Mouse (Mus musculus): ENCODE measurements around the gene Sptbn4. TPM values are rescaled to one million over a fixed set of nuclear protein-coding genes. Genes with fewer than 3 reads are reported as not detected.

Sptbn4 gene
- polyA plus RNA-seq, 1 experiment from 2014 or later: 1.00 TPM

- Histone ChIP-seq H3K9ac (replicated peaks; ENCODE audit: low read depth, low read length) (no peak overlapping the region), H3K4me2 (replicated peaks; ENCODE audit: low read depth, low read length) (no peak overlapping the region), H3K4me1 (ENCODE audit: control insufficient read depth, insufficient read depth, low read length) (peaks cover 3% of the 10 kb centered on the region), H3K9me3 (ENCODE audit: control insufficient read depth, low read depth, low read length) (no peaks in the 10 kb centered on the region), H3K4me3 (ENCODE audit: low read depth, low read length) (no peak overlapping the region), H3K27ac (ENCODE audit: low read length) (no peak overlapping the region), H3K36me3 (ENCODE audit: control insufficient read depth, insufficient read depth, low read length) (no peaks in the 10 kb centered on the region), H3K27me3 (ENCODE audit: control insufficient read depth, insufficient read depth, low read length) (no peaks in the 10 kb centered on the region)
- ATAC-seq (ENCODE audit: insufficient number of reproducible peaks, insufficient read depth, low FRiP score, low read depth): no peak
- WGBS: 60% methylated on average over 4 of the region's 4 CpGs
Observed at GRCm38 (mm10) chr7:27381560-27381959, 65.9 kb downstream of the Sptbn4 start.

GRCm38 (mm10) chr7:27381009-27381408 lies 66.5 kb downstream of the Sptbn4 start:
- no peak overlapping the region for H3K27ac ChIP-seq (ENCODE audit: low read length)
- 31% methylated on average over 1 of the region's 1 CpGs for WGBS
- no peak for ATAC-seq (ENCODE audit: insufficient number of reproducible peaks, insufficient read depth, low FRiP score, low read depth)
- no peak overlapping the region for H3K4me3 ChIP-seq (ENCODE audit: low read depth, low read length)
- peaks cover 3% of the 10 kb centered on the region for H3K4me1 ChIP-seq (ENCODE audit: control insufficient read depth, insufficient read depth, low read length)
- no peak overlapping the region for H3K4me2 ChIP-seq (replicated peaks; ENCODE audit: low read depth, low read length)
- H3K27me3 ChIP-seq (ENCODE audit: control insufficient read depth, insufficient read depth, low read length): no peaks in the 10 kb centered on the region
- no peak overlapping the region for H3K9ac ChIP-seq (replicated peaks; ENCODE audit: low read depth, low read length)
- no peaks in the 10 kb centered on the region for H3K9me3 ChIP-seq (ENCODE audit: control insufficient read depth, low read depth, low read length)
- H3K36me3 ChIP-seq (ENCODE audit: control insufficient read depth, insufficient read depth, low read length): no peaks in the 10 kb centered on the region

- no peak overlapping the region for H3K27ac ChIP-seq (ENCODE audit: low read length)
- H3K4me3 ChIP-seq (ENCODE audit: low read depth, low read length): no peak overlapping the region
- H3K9ac ChIP-seq (replicated peaks; ENCODE audit: low read depth, low read length): no peak overlapping the region
- H3K4me1 ChIP-seq (ENCODE audit: control insufficient read depth, insufficient read depth, low read length): peaks cover 3% of the 10 kb centered on the region
- no peak overlapping the region for H3K4me2 ChIP-seq (replicated peaks; ENCODE audit: low read depth, low read length)
- ATAC-seq (ENCODE audit: insufficient number of reproducible peaks, insufficient read depth, low FRiP score, low read depth): no peak
- peaks cover 6% of the 10 kb centered on the region; the same call in 1 of the 2 replicates for H3K27me3 ChIP-seq (ENCODE audit: control insufficient read depth, insufficient read depth, low read length)
- 89% methylated on average over 6 of the region's 6 CpGs for WGBS
- H3K9me3 ChIP-seq (ENCODE audit: control insufficient read depth, low read depth, low read length): no peaks in the 10 kb centered on the region
- no peaks in the 10 kb centered on the region for H3K36me3 ChIP-seq (ENCODE audit: control insufficient read depth, insufficient read depth, low read length)
Observed at GRCm38 (mm10) chr7:27379836-27380235, 67.7 kb downstream of the Sptbn4 start.

- Histone ChIP-seq H3K36me3 (ENCODE audit: control insufficient read depth, insufficient read depth, low read length) (no peaks in the 10 kb centered on the region), H3K4me3 (ENCODE audit: low read depth, low read length) (no peak overlapping the region), H3K27me3 (ENCODE audit: control insufficient read depth, insufficient read depth, low read length) (peaks cover 13% of the 10 kb centered on the region; the same call in 1 of the 2 replicates), H3K27ac (ENCODE audit: low read length) (no peak overlapping the region), H3K4me1 (ENCODE audit: control insufficient read depth, insufficient read depth, low read length) (no peaks in the 10 kb centered on the region), H3K4me2 (replicated peaks; ENCODE audit: low read depth, low read length) (no peak overlapping the region), H3K9ac (replicated peaks; ENCODE audit: low read depth, low read length) (no peak overlapping the region), H3K9me3 (ENCODE audit: control insufficient read depth, low read depth, low read length) (no peaks in the 10 kb centered on the region)
- 25% methylated on average over 4 of the region's 4 CpGs for WGBS
- ATAC-seq (ENCODE audit: insufficient number of reproducible peaks, insufficient read depth, low FRiP score, low read depth): peak; percentile 88
Observed at GRCm38 (mm10) chr7:27378431-27378830, 69.1 kb downstream of the Sptbn4 start.

- no peak overlapping the region for H3K27ac ChIP-seq (ENCODE audit: low read length)
- H3K4me2 ChIP-seq (replicated peaks; ENCODE audit: low read depth, low read length): peak overlapping the region; percentile 10; the same call in 1 of the 2 replicates
- WGBS: under 1% methylated on average over 22 of the region's 22 CpGs
- H3K4me1 ChIP-seq (ENCODE audit: control insufficient read depth, insufficient read depth, low read length): no peaks in the 10 kb centered on the region
- ATAC-seq (ENCODE audit: insufficient number of reproducible peaks, insufficient read depth, low FRiP score, low read depth): no peak
- no peak overlapping the region for H3K4me3 ChIP-seq (ENCODE audit: low read depth, low read length)
- H3K9me3 ChIP-seq (ENCODE audit: control insufficient read depth, low read depth, low read length): no peaks in the 10 kb centered on the region
- no peak overlapping the region for H3K9ac ChIP-seq (replicated peaks; ENCODE audit: low read depth, low read length)
- no peaks in the 10 kb centered on the region for H3K36me3 ChIP-seq (ENCODE audit: control insufficient read depth, insufficient read depth, low read length)
- H3K27me3 ChIP-seq (ENCODE audit: control insufficient read depth, insufficient read depth, low read length): peaks cover 37% of the 10 kb centered on the region
Observed at GRCm38 (mm10) chr7:27375274-27375673, 72.2 kb downstream of the Sptbn4 start.

GRCm38 (mm10) chr7:27371715-27372462 lies 75.6 kb downstream of the Sptbn4 start:
- peaks cover 5% of the 10 kb centered on the region; the same call in 1 of the 2 replicates for H3K4me1 ChIP-seq (ENCODE audit: control insufficient read depth, insufficient read depth, low read length)
- H3K36me3 ChIP-seq (ENCODE audit: control insufficient read depth, insufficient read depth, low read length): no peaks in the 10 kb centered on the region
- peak overlapping the region; percentile 15 for H3K4me3 ChIP-seq (ENCODE audit: low read depth, low read length)
- H3K27ac ChIP-seq (ENCODE audit: low read length): no peak overlapping the region
- no peaks in the 10 kb centered on the region for H3K9me3 ChIP-seq (ENCODE audit: control insufficient read depth, low read depth, low read length)
- 4% methylated on average over 44 of the region's 44 CpGs for WGBS
- H3K27me3 ChIP-seq (ENCODE audit: control insufficient read depth, insufficient read depth, low read length): peaks cover 57% of the 10 kb centered on the region
- peak overlapping the region; percentile 33 for H3K4me2 ChIP-seq (replicated peaks; ENCODE audit: low read depth, low read length)
- 0 out of 2 replicates have a peak, but pooled peaks have one; percentile 21 for ATAC-seq (ENCODE audit: insufficient number of reproducible peaks, insufficient read depth, low FRiP score, low read depth)
- H3K9ac ChIP-seq (replicated peaks; ENCODE audit: low read depth, low read length): no peak overlapping the region

- Histone ChIP-seq H3K9me3 (ENCODE audit: control insufficient read depth, low read depth, low read length) (no peaks in the 10 kb centered on the region), H3K4me3 (ENCODE audit: low read depth, low read length) (no peak overlapping the region), H3K9ac (replicated peaks; ENCODE audit: low read depth, low read length) (no peak overlapping the region), H3K36me3 (ENCODE audit: control insufficient read depth, insufficient read depth, low read length) (no peaks in the 10 kb centered on the region), H3K4me1 (ENCODE audit: control insufficient read depth, insufficient read depth, low read length) (peaks cover 6% of the 10 kb centered on the region; the same call in 1 of the 2 replicates), H3K4me2 (replicated peaks; ENCODE audit: low read depth, low read length) (no peak overlapping the region), H3K27me3 (ENCODE audit: control insufficient read depth, insufficient read depth, low read length) (peaks cover 74% of the 10 kb centered on the region), H3K27ac (ENCODE audit: low read length) (no peak overlapping the region)
- WGBS: 86% methylated on average over 19 of the region's 19 CpGs
- no peak for ATAC-seq (ENCODE audit: insufficient number of reproducible peaks, insufficient read depth, low FRiP score, low read depth)
Observed at GRCm38 (mm10) chr7:27369111-27369510, 78.4 kb downstream of the Sptbn4 start.

GRCm38 (mm10) chr7:27367976-27368375 lies 79.5 kb downstream of the Sptbn4 start:
- ATAC-seq (ENCODE audit: insufficient number of reproducible peaks, insufficient read depth, low FRiP score, low read depth): no peak
- H3K27ac ChIP-seq (ENCODE audit: low read length): no peak overlapping the region

More at GRCm38 (mm10) chr7:27367976-27368375, 79.5 kb downstream of the Sptbn4 start:
- 19% methylated on average over 11 of the region's 11 CpGs for WGBS
- peak overlapping the region; percentile 33 for H3K4me2 ChIP-seq (replicated peaks; ENCODE audit: low read depth, low read length)
- H3K9ac ChIP-seq (replicated peaks; ENCODE audit: low read depth, low read length): no peak overlapping the region
- H3K9me3 ChIP-seq (ENCODE audit: control insufficient read depth, low read depth, low read length): no peaks in the 10 kb centered on the region
- H3K4me1 ChIP-seq (ENCODE audit: control insufficient read depth, insufficient read depth, low read length): peaks cover 8% of the 10 kb centered on the region; the same call in 1 of the 2 replicates
- H3K36me3 ChIP-seq (ENCODE audit: control insufficient read depth, insufficient read depth, low read length): no peaks in the 10 kb centered on the region
- peak overlapping the region; percentile 7; the same call in 1 of the 2 replicates for H3K4me3 ChIP-seq (ENCODE audit: low read depth, low read length)
- H3K27me3 ChIP-seq (ENCODE audit: control insufficient read depth, insufficient read depth, low read length): peaks cover 78% of the 10 kb centered on the region
